Mouse (Mus musculus): Measurements from ENCODE around the gene Cic.

GRCm38 (mm10) chr7:25261896-25262295 lies 5.6 kb upstream of the Cic start:
- TF ChIP-seq POLR2A (IDR thresholded peaks at IDR 0.05; ENCODE audit: borderline replicate concordance, control insufficient read depth, low read depth, low read length) (no peak), CTCF (IDR thresholded peaks at IDR 0.05; ENCODE audit: control insufficient read depth, insufficient read depth, low read length) (no peak)
